Mouse (Mus musculus) stomach, postnatal 0 days (tissue): Measurements from ENCODE around the gene Nr4a1.

ENCODE experiments used
- CTCF ChIP-seq: IDR thresholded peaks from 2 replicates; pipeline ENCODE4 v1.5.1; 2016; ENCODE audit warnings: antibody characterized with exemption, low read depth, mild to moderate bottlenecking, moderate library complexity
- EP300 ChIP-seq: optimal IDR thresholded peaks from 2 replicates; pipeline ENCODE3; 2016; ENCODE audit warnings: antibody characterized with exemption

DNA sequence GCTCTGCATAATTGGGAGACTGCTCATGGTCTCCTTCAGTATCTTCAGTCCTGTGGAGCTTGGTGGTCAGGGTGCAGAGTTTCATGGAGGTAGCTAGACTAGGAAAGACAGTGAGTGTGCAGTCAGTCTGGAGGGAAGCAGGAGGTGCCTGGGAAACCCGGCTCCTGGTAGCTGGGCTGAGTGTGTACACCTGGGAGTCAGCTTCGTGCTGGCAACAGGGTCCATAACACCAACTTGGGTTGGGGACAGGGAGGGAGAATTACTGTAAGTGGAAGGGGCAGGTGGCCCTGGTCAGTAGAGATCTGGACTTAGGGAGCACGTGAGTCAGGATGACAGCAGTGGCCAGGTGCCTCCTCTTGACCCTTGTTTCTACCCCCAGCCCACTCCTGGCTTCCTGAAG lies 5.9 kb downstream of the Nr4a1 start:
- no peak for TF ChIP-seq CTCF
- TF ChIP-seq EP300, result no peak
